Mouse (Mus musculus): Measurements from ENCODE around the gene Fth1. TPM values are rescaled to one million over a fixed set of nuclear protein-coding genes. Genes with fewer than 3 reads are reported as not detected.
A peak's percentile ranks its signal among the peaks of the same experiment; 100 is the strongest.
"Not testable (repeated sequence)": the region's sequence is repeated elsewhere in the genome, so short reads cannot be mapped to it uniquely, and the experiment has no call there.

Fth1 gene
- polyA plus RNA-seq, 1 experiment from 2014 or later = 1,470 TPM

GRCm38 (mm10) chr19:9966096-9966867, 14.1 kb upstream of the Fth1 start:
- H3K27me3 ChIP-seq = no peaks in the 10 kb centered on the region

GRCm38 (mm10) chr19:9968081-9968787, 12.2 kb upstream of the Fth1 start:
- WGBS = 82% methylated on average over 10 of the region's 10 CpGs
- Histone ChIP-seq H3K9me3 (no peaks in the 10 kb centered on the region), H3K27me3 (no peaks in the 10 kb centered on the region), H3K4me1 (no peaks in the 10 kb centered on the region), H3K9ac (no peak overlapping the region), H3K36me3 (no peaks in the 10 kb centered on the region), H3K4me3 (no peak overlapping the region), H3K4me2 (replicated peaks) (no peak overlapping the region), H3K27ac (no peak overlapping the region)
- ATAC-seq (ENCODE audit: low FRiP score, low read depth) = no peak

More at GRCm38 (mm10) chr19:9966096-9966867, 14.1 kb upstream of the Fth1 start:
- H3K9me3 ChIP-seq = no peaks in the 10 kb centered on the region
- no peaks in the 10 kb centered on the region for H3K36me3 ChIP-seq
- no peak overlapping the region for H3K4me3 ChIP-seq
- no peak overlapping the region for H3K27ac ChIP-seq
- H3K9ac ChIP-seq = no peak overlapping the region
- H3K4me2 ChIP-seq (replicated peaks) = no peak overlapping the region
- no peak for ATAC-seq (ENCODE audit: low FRiP score, low read depth)
- 27% methylated on average over 2 of the region's 2 CpGs for WGBS
- no peaks in the 10 kb centered on the region for H3K4me1 ChIP-seq

GRCm38 (mm10) chr19:9974853-9975252, 5.5 kb upstream of the Fth1 start:
- not testable (repeated sequence) for H3K4me3 ChIP-seq; ATAC-seq (ENCODE audit: low FRiP score, low read depth); H3K9me3 ChIP-seq; H3K4me2 ChIP-seq (replicated peaks); H3K36me3 ChIP-seq; H3K4me1 ChIP-seq; H3K27me3 ChIP-seq; H3K27ac ChIP-seq; H3K9ac ChIP-seq
- 53% methylated on average over 2 of the region's 2 CpGs for WGBS

DNA sequence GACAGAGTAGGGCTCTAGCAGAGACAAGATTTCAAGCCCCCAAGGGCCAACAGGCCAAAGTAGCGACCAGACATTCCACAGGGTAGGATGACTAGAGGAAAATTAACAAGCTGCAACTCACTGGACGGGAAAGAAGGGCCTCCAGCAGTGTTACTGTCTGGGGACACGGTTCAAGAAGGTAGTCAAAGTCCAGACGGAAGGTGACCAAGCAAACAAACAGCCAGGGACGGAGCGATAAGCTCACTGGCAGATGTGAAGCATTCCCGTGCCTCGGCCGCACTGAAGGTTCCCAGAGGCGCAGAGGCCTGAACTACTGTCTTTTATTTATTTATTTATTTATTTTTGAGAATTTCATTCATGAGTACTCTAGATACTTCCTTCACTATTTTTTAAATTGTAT, 3.3 kb upstream of the Fth1 start:
- no peaks in the 10 kb centered on the region for H3K9me3 ChIP-seq
- ATAC-seq (ENCODE audit: low FRiP score, low read depth) = no peak; the same call in 1 of the 2 replicates
- no peak overlapping the region for H3K27ac ChIP-seq
- 79% methylated on average over 10 of the region's 10 CpGs for WGBS
- no peaks in the 10 kb centered on the region for H3K36me3 ChIP-seq
- no peak overlapping the region for H3K4me2 ChIP-seq (replicated peaks)
- no peak overlapping the region for H3K4me3 ChIP-seq
- peaks cover 11% of the 10 kb centered on the region for H3K4me1 ChIP-seq
- H3K27me3 ChIP-seq = no peaks in the 10 kb centered on the region
- H3K9ac ChIP-seq = no peak overlapping the region

DNA sequence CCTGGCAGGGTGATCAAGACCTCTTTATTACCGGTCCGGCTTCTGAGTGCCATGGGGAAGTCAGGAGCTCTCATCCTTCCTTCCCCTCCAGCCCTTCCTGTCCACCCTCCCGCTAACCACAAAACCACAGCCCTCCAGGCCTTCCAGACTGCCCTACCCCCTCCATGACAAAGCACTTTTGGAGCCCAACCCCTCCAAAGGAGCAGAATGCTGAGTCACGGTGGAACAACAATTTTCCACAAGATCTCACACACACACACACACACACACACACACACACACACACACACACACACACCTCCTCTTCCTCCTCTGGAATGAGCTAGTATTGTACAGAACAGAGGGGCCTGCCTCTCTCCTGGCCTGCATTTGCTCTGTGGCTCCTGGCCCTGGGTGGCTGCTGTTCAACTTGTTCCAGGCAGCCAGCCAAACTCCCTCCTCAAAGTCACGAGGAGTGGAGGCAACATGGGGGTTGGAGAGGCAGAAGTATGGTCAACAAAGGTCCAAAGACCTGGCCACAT, 1.9 kb upstream of the Fth1 start:
- ATAC-seq (ENCODE audit: low FRiP score, low read depth) = no peak
- Histone ChIP-seq H3K9ac (no peak overlapping the region), H3K4me3 (no peak overlapping the region), H3K27ac (no peak overlapping the region), H3K36me3 (no peaks in the 10 kb centered on the region), H3K27me3 (no peaks in the 10 kb centered on the region), H3K4me2 (replicated peaks) (no peak overlapping the region), H3K4me1 (peaks cover 13% of the 10 kb centered on the region), H3K9me3 (no peaks in the 10 kb centered on the region)
- WGBS = 53% methylated on average over 5 of the region's 5 CpGs

DNA sequence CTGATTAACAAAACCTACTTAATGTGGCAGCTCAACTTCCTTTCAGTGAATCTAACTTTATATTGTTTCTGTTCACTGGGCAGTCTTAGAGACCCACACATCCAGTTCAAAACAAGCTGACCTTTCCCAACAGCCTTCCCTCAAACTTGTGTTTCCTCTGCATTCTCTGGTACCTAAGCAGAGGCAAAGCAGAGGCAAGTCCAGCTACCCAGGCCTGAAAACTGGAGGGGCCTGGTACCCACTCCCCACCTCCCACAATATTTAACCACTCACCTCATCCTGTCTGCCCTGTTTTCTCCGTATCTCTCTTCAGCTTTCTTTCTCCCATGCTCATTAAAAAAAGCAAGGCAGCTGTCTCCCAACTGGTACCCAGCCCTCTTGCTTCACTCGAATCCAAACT, 1.2 kb upstream of the Fth1 start:
- H3K4me2 ChIP-seq (replicated peaks) = no peak overlapping the region
- 83% methylated on average over 2 of the region's 2 CpGs for WGBS

DNA sequence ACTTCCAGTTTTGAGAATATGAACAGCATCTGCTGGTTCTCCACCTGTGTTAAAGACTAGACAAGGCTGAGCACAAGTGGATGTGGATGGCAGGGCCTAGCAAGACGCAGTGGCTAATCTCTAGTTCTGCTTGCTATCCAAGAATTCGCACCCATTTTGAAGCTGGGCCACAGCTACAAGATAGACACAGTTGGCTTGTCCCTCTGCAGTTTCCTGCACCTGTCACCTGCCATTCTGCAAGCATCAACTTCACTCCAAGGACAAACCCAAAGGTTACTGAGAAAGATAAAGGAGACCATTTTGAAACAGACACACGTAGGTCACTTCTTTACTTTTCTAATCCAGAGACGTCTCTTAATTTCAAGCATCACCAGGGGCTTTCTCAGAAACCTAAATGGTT, 1.2 kb downstream of the Fth1 start:
- H3K4me2 ChIP-seq (replicated peaks) = peak overlapping the region; percentile 96
- no peak for ATAC-seq (ENCODE audit: low FRiP score, low read depth)
- H3K27ac ChIP-seq = peak overlapping the region; percentile 90
- peaks cover 22% of the 10 kb centered on the region for H3K36me3 ChIP-seq
- H3K4me1 ChIP-seq = peaks cover 26% of the 10 kb centered on the region
- peak overlapping the region; percentile 70 for H3K9ac ChIP-seq
- 72% methylated on average over 4 of the region's 4 CpGs for WGBS
- peak overlapping the region; percentile 90 for H3K4me3 ChIP-seq
- no peaks in the 10 kb centered on the region for H3K9me3 ChIP-seq
- H3K27me3 ChIP-seq = no peaks in the 10 kb centered on the region

More for the DNA sequence above, 1.2 kb upstream of the Fth1 start:
- H3K9ac ChIP-seq = no peak overlapping the region
- peaks cover 20% of the 10 kb centered on the region for H3K4me1 ChIP-seq
- no peak overlapping the region for H3K4me3 ChIP-seq
- H3K36me3 ChIP-seq = peaks cover 3% of the 10 kb centered on the region
- no peaks in the 10 kb centered on the region for H3K27me3 ChIP-seq
- no peaks in the 10 kb centered on the region for H3K9me3 ChIP-seq
- no peak overlapping the region for H3K27ac ChIP-seq
- ATAC-seq (ENCODE audit: low FRiP score, low read depth) = no peak

- H3K4me1 ChIP-seq = peaks cover 32% of the 10 kb centered on the region
- H3K27me3 ChIP-seq = no peaks in the 10 kb centered on the region
- peak; percentile 97 for ATAC-seq (ENCODE audit: low FRiP score, low read depth)
- H3K27ac ChIP-seq = peak overlapping the region; percentile 97
- peak overlapping the region; percentile 96 for H3K4me2 ChIP-seq (replicated peaks)
- peak overlapping the region; percentile 90 for H3K4me3 ChIP-seq
- no peaks in the 10 kb centered on the region for H3K9me3 ChIP-seq
- WGBS = under 1% methylated on average over 57 of the region's 59 CpGs
- peak overlapping the region; percentile 91 for H3K9ac ChIP-seq
- peaks cover 22% of the 10 kb centered on the region for H3K36me3 ChIP-seq
Observed at GRCm38 (mm10) chr19:9982151-9982851, 1.9 kb downstream of the Fth1 start.

- H3K36me3 ChIP-seq = peaks cover 22% of the 10 kb centered on the region
- H3K27me3 ChIP-seq = no peaks in the 10 kb centered on the region
- no peaks in the 10 kb centered on the region for H3K9me3 ChIP-seq
- peak overlapping the region; percentile 97 for H3K27ac ChIP-seq
- peak; percentile 83 for ATAC-seq (ENCODE audit: low FRiP score, low read depth)
- WGBS = under 1% methylated on average over 31 of the region's 31 CpGs
- peaks cover 39% of the 10 kb centered on the region for H3K4me1 ChIP-seq
- peak overlapping the region; percentile 90 for H3K4me3 ChIP-seq
- H3K4me2 ChIP-seq (replicated peaks) = peak overlapping the region; percentile 96
- H3K9ac ChIP-seq = peak overlapping the region; percentile 91
Observed at GRCm38 (mm10) chr19:9982852-9983542, 2.6 kb downstream of the Fth1 start.

DNA sequence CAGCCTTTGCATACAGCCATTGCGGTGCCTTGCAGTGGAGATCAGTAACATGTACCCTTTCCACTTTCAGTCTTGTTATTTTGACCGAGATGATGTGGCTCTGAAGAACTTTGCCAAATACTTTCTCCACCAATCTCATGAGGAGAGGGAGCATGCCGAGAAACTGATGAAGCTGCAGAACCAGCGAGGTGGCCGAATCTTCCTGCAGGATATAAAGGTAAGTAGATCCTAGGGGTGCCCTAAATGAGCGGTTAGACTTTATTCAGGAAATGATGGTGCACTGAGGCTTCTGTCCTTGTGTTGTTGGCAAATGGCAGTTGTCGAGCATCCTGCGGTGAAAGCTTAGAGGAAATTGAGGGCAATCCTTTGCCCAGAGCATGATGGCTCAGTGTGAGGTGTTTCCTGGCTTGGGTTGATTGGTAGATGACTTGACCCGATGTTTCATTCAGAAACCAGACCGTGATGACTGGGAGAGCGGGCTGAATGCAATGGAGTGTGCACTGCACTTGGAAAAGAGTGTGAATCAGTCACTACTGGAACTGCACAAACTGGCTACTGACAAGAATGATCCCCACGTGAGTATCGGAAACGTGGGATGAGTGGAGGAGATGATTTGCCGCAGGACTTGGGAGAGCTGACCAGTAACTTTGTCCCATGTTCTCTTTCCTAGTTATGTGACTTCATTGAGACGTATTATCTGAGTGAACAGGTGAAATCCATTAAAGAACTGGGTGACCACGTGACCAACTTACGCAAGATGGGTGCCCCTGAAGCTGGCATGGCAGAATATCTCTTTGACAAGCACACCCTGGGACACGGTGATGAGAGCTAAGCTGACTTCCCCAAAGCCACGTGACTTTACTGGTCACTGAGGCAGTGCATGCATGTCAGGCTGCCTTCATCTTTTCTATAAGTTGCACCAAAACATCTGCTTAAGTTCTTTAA, 4.0 kb downstream of the Fth1 start:
- Histone ChIP-seq H3K36me3 (peaks cover 22% of the 10 kb centered on the region), H3K4me3 (peak overlapping the region; percentile 90), H3K27ac (no peak overlapping the region), H3K9ac (peak overlapping the region; percentile 91), H3K27me3 (no peaks in the 10 kb centered on the region), H3K4me2 (replicated peaks) (peak overlapping the region; percentile 96), H3K4me1 (peaks cover 35% of the 10 kb centered on the region), H3K9me3 (no peaks in the 10 kb centered on the region)
- 92% methylated on average over 20 of the region's 20 CpGs for WGBS
- no peak for ATAC-seq (ENCODE audit: low FRiP score, low read depth)

All from limb, embryonic 13.5 days (tissue).